ENCODE assay signal across 9 mouse cellular contexts in genomic region chr10:86555843-86556242, GRCm38 (mm10). TPM values are rescaled to one million over a fixed set of nuclear protein-coding genes. Genes with fewer than 3 reads are reported as not detected.
DNase-seq lines count a peak whose midpoint lies in the region; ATAC-seq and TF ChIP-seq lines count a peak whose summit lies in the region.
"Had no signal": no experiment of that assay in that cellular context is flagged by ENCODE, and none has a peak within 500 bp of the region (broad histone marks: within the 10 kb centered on the region; RNA-seq: fewer than 3 reads in every experiment).

No protein-coding gene starts in this region.

- no peak for ATAC-seq in intestine, postnatal 0 days
- ATAC-seq in intestine, embryonic 16.5 days = no peak
- ATAC-seq in liver, embryonic 14.5 days (ENCODE audit: insufficient read depth) = no peak

- WGBS in intestine, postnatal 0 days = 52% methylated on average over 8 of the region's 8 CpGs
- 60% methylated on average over 8 of the region's 8 CpGs for WGBS in intestine, embryonic 16.5 days
- 49% methylated on average over 8 of the region's 8 CpGs for WGBS in bone marrow, adult 2 months
- 44% methylated on average over 8 of the region's 8 CpGs for WGBS in liver, embryonic 14.5 days (ENCODE audit: insufficient replicate concordance)

- TF ChIP-seq EP300 in ES-Bruce4 (IDR thresholded peaks at IDR 0.05; ENCODE audit: insufficient read depth, low read depth, low read length) = no peak
- TF ChIP-seq EP300 in liver, embryonic 14.5 days (IDR thresholded peaks at IDR 0.05; ENCODE audit: low read depth) = no peak

- no peaks in the 10 kb centered on the region for H3K9me3 ChIP-seq in intestine, postnatal 0 days (ENCODE audit: control insufficient read depth)
- no peaks in the 10 kb centered on the region for H3K9me3 ChIP-seq in intestine, embryonic 16.5 days (ENCODE audit: control insufficient read depth, low read length)
- H3K9me3 ChIP-seq in ES-Bruce4 (replicated peaks; ENCODE audit: control insufficient read depth, insufficient read depth, low read length, poor library complexity, severe bottlenecking) = no peaks in the 10 kb centered on the region
- no peaks in the 10 kb centered on the region for H3K9me3 ChIP-seq in liver, embryonic 14.5 days (ENCODE audit: control insufficient read depth, low read length)

- no peak for DNase-seq in liver, embryonic 14.5 days (ENCODE audit: low read depth in 3 of 3, low spot score in 3 of 3)
- DNase-seq in left cerebral cortex, adult 8-10 months (ENCODE audit: low spot score in 2 of 2) = no peak
- no peak for DNase-seq in MN1 (ENCODE audit: low spot score)
- no peak for DNase-seq in ovary, postnatal 10 days (ENCODE audit: low spot score)

- no peak overlapping the region for H3K27ac ChIP-seq in intestine, postnatal 0 days (ENCODE audit: low read depth, low read length)
- no peak overlapping the region for H3K27ac ChIP-seq in intestine, embryonic 16.5 days (ENCODE audit: low read length)
- no peak overlapping the region for H3K27ac ChIP-seq in ES-Bruce4 (ENCODE audit: insufficient read depth, low read length)
- H3K27ac ChIP-seq in bone marrow, adult 2 months (ENCODE audit: control insufficient read depth, insufficient read depth, low read depth, low read length, poor library complexity) = no peak overlapping the region
- no peak overlapping the region for H3K27ac ChIP-seq in liver, embryonic 14.5 days
- H3K27ac ChIP-seq: macrophage had no signal

- H3K36me3 ChIP-seq in intestine, postnatal 0 days (ENCODE audit: control insufficient read depth, insufficient read depth) = no peaks in the 10 kb centered on the region
- H3K36me3 ChIP-seq in intestine, embryonic 16.5 days (ENCODE audit: control insufficient read depth, insufficient read depth, low read length) = no peaks in the 10 kb centered on the region
- H3K36me3 ChIP-seq in ES-Bruce4 (ENCODE audit: control insufficient read depth, insufficient read depth, low read length, poor library complexity, severe bottlenecking) = no peaks in the 10 kb centered on the region
- H3K36me3 ChIP-seq in liver, embryonic 14.5 days (replicated peaks; ENCODE audit: control insufficient read depth, insufficient read depth, low read depth) = no peaks in the 10 kb centered on the region

- no peak overlapping the region for H3K4me2 ChIP-seq in intestine, postnatal 0 days (replicated peaks; ENCODE audit: low read depth)
- H3K4me2 ChIP-seq in intestine, embryonic 16.5 days (ENCODE audit: low read depth, low read length) = no peak overlapping the region
- H3K4me2 ChIP-seq in liver, embryonic 14.5 days (ENCODE audit: low read depth) = no peak overlapping the region

- no peak overlapping the region for H3K9ac ChIP-seq in intestine, postnatal 0 days (ENCODE audit: low read depth, low read length)
- no peak overlapping the region for H3K9ac ChIP-seq in intestine, embryonic 16.5 days (ENCODE audit: low read depth, low read length)
- no peak overlapping the region for H3K9ac ChIP-seq in ES-Bruce4 (ENCODE audit: low read depth, poor library complexity, severe bottlenecking)
- no peak overlapping the region for H3K9ac ChIP-seq in liver, embryonic 14.5 days (replicated peaks)

- TF ChIP-seq POLR2A in ES-Bruce4 (IDR thresholded peaks at IDR 0.05; ENCODE audit: insufficient read depth, low read length) = no peak
- no peak for TF ChIP-seq POLR2A in bone marrow, adult 2 months (IDR thresholded peaks at IDR 0.05; ENCODE audit: borderline replicate concordance, control insufficient read depth, low read depth, low read length)

- TF ChIP-seq CTCF in intestine, postnatal 0 days (IDR thresholded peaks at IDR 0.05; ENCODE audit: low read depth) = peak; percentile 52
- TF ChIP-seq CTCF in ES-Bruce4 (IDR thresholded peaks at IDR 0.05; ENCODE audit: low read depth, low read length) = peak; percentile 41
- TF ChIP-seq CTCF in bone marrow, adult 2 months (IDR thresholded peaks at IDR 0.05; ENCODE audit: control insufficient read depth, insufficient read depth, low read length) = peak; percentile 20; the same call in 1 of the 2 replicates
- peak; percentile 59 for TF ChIP-seq CTCF in liver, embryonic 14.5 days (IDR thresholded peaks at IDR 0.05; ENCODE audit: low read depth)

- no peaks in the 10 kb centered on the region for H3K27me3 ChIP-seq in intestine, postnatal 0 days (replicated peaks; ENCODE audit: control insufficient read depth, insufficient read depth, low read length)
- H3K27me3 ChIP-seq in intestine, embryonic 16.5 days (replicated peaks; ENCODE audit: control insufficient read depth, insufficient read depth, low read length) = no peaks in the 10 kb centered on the region
- no peaks in the 10 kb centered on the region for H3K27me3 ChIP-seq in ES-Bruce4 (ENCODE audit: control insufficient read depth, insufficient read depth, low read length, poor library complexity, severe bottlenecking)
- no peaks in the 10 kb centered on the region for H3K27me3 ChIP-seq in liver, embryonic 14.5 days (ENCODE audit: control insufficient read depth, insufficient read depth, low read length)

- no peaks in the 10 kb centered on the region for H3K4me1 ChIP-seq in intestine, postnatal 0 days (replicated peaks; ENCODE audit: control insufficient read depth, insufficient read depth, low read length)
- no peaks in the 10 kb centered on the region for H3K4me1 ChIP-seq in intestine, embryonic 16.5 days (ENCODE audit: control insufficient read depth, insufficient read depth, low read length)
- no peaks in the 10 kb centered on the region for H3K4me1 ChIP-seq in ES-Bruce4 (ENCODE audit: control insufficient read depth, insufficient read depth, low read length)
- no peaks in the 10 kb centered on the region; the same call in 1 of the 2 replicates for H3K4me1 ChIP-seq in bone marrow, adult 2 months (ENCODE audit: control insufficient read depth, insufficient read depth, low read length)
- no peaks in the 10 kb centered on the region for H3K4me1 ChIP-seq in liver, embryonic 14.5 days (replicated peaks; ENCODE audit: control insufficient read depth in 2 of 2, insufficient read depth in 2 of 2, low read length in 1 of 2)

- no peak overlapping the region for H3K4me3 ChIP-seq in intestine, postnatal 0 days (ENCODE audit: low read depth, low read length)
- H3K4me3 ChIP-seq in intestine, embryonic 16.5 days (ENCODE audit: low read length) = no peak overlapping the region
- no peak overlapping the region for H3K4me3 ChIP-seq in ES-Bruce4 (ENCODE audit: low read depth, low read length)
- H3K4me3 ChIP-seq in bone marrow, adult 2 months (replicated peaks; ENCODE audit: control insufficient read depth, low read depth, low read length) = no peak overlapping the region
- no peak overlapping the region for H3K4me3 ChIP-seq in liver, embryonic 14.5 days (ENCODE audit: insufficient read depth in 1 of 2, low read depth in 2 of 2, low read length in 2 of 2)

RNA-seq across cellular contexts. Expression of gene Syn3, which starts 57.1 kb away (rescaled TPM):
- polyA plus RNA-seq in intestine, postnatal 0 days (2015; fragmentation: Nextera tagmentation; extraction: Ambion mirVana) = 1.1 and 1.2 TPM in 2 replicates
- 2.3 and 2.9 TPM in 2 replicates for polyA plus RNA-seq in intestine, embryonic 16.5 days (2015; fragmentation: Nextera tagmentation; extraction: Ambion mirVana)
- polyA plus RNA-seq in ES-Bruce4 (2011; ENCODE audit: insufficient read depth, insufficient read length, low read depth, missing spikeins) = 0.87 and 2.6 TPM in 2 replicates
- polyA plus RNA-seq in bone marrow, adult 2 months (2011; ENCODE audit: insufficient read depth, insufficient read length, low replicate concordance, missing spikeins) = 0.75 and 1.5 TPM in 2 replicates
- 0.10 and 0.11 TPM in 2 replicates for polyA plus RNA-seq in liver, embryonic 14.5 days (2012; rRNA removed)
- 0.14 and 0.15 TPM in 2 replicates for polyA plus RNA-seq in liver, embryonic 14.5 days (2014; fragmentation: Nextera tagmentation; extraction: Ambion mirVana)
- total RNA-seq in left cerebral cortex, adult 8-10 months (2022) = 10 to 100 TPM; 26.7 to 30.5 (median 29.9) TPM
